Mouse (Mus musculus): ENCODE data around the gene Ube2r2. TPM values are rescaled to one million over a fixed set of nuclear protein-coding genes. Genes with fewer than 3 reads are reported as not detected.

Gene Ube2r2
- 76.1 and 86.1 TPM in 2 replicates for polyA plus RNA-seq (2015; fragmentation: Nextera tagmentation; extraction: Ambion mirVana)

- H3K36me3 ChIP-seq (ENCODE audit: insufficient read depth, low read length): peaks cover 14% of the 10 kb centered on the region
- peak within 1 kb of the TSS; percentile 100 for H3K27ac ChIP-seq (ENCODE audit: low read length)
- peak; percentile 86 for ATAC-seq (ENCODE audit: low FRiP score, low TSS enrichment)
- no peaks in the 10 kb centered on the region for H3K27me3 ChIP-seq (ENCODE audit: insufficient read depth, low read length)
- under 1% methylated on average over 48 of the region's 65 CpGs for WGBS
- H3K4me2 ChIP-seq (replicated peaks; ENCODE audit: low read depth, low read length): peak within 1 kb of the TSS; percentile 80
- H3K9ac ChIP-seq (replicated peaks; ENCODE audit: low read length): peak within 1 kb of the TSS; percentile 100
- 0 out of 2 replicates have a peak, but pooled peaks cover 3% of the 10 kb centered on the region for H3K9me3 ChIP-seq (ENCODE audit: low read length)
- peak within 1 kb of the TSS; percentile 98 for H3K4me3 ChIP-seq (ENCODE audit: low read length)
- peaks cover 21% of the 10 kb centered on the region for H3K4me1 ChIP-seq (ENCODE audit: insufficient read depth, low read length)
Measured at GRCm38 (mm10) chr4:41135711-41136453, at the start of gene Ube2r2. TSS of gene Ube2r2 (plus strand) at chr4:41135743.

GRCm38 (mm10) chr4:41086947-41087346 is 48.6 kb upstream of the Ube2r2 start:
- ATAC-seq (ENCODE audit: low FRiP score, low TSS enrichment): peak; percentile 52
- no peaks in the 10 kb centered on the region for H3K9me3 ChIP-seq (ENCODE audit: low read length)
- WGBS: 57% methylated on average over 9 of the region's 9 CpGs
- H3K27ac ChIP-seq (ENCODE audit: low read length): no peak overlapping the region
- peaks cover 13% of the 10 kb centered on the region; the same call in 1 of the 2 replicates for H3K4me1 ChIP-seq (ENCODE audit: insufficient read depth, low read length)
- H3K4me3 ChIP-seq (ENCODE audit: low read length): no peak overlapping the region
- H3K27me3 ChIP-seq (ENCODE audit: insufficient read depth, low read length): no peaks in the 10 kb centered on the region
- H3K36me3 ChIP-seq (ENCODE audit: insufficient read depth, low read length): no peaks in the 10 kb centered on the region
- H3K4me2 ChIP-seq (replicated peaks; ENCODE audit: low read depth, low read length): no peak overlapping the region
- no peak overlapping the region for H3K9ac ChIP-seq (replicated peaks; ENCODE audit: low read length)

GRCm38 (mm10) chr4:41087459-41088298 is 47.9 kb upstream of the Ube2r2 start:
- Histone ChIP-seq H3K4me1 (ENCODE audit: insufficient read depth, low read length) (peaks cover 13% of the 10 kb centered on the region; the same call in 1 of the 2 replicates), H3K4me3 (ENCODE audit: low read length) (no peak overlapping the region), H3K36me3 (ENCODE audit: insufficient read depth, low read length) (no peaks in the 10 kb centered on the region), H3K27me3 (ENCODE audit: insufficient read depth, low read length) (no peaks in the 10 kb centered on the region), H3K4me2 (replicated peaks; ENCODE audit: low read depth, low read length) (no peak overlapping the region), H3K9ac (replicated peaks; ENCODE audit: low read length) (no peak overlapping the region), H3K9me3 (ENCODE audit: low read length) (no peaks in the 10 kb centered on the region), H3K27ac (ENCODE audit: low read length) (peak overlapping the region; percentile 47)
- 0 out of 2 replicates have a peak, but pooled peaks have one; percentile 32 for ATAC-seq (ENCODE audit: low FRiP score, low TSS enrichment)
- 80% methylated on average over 16 of the region's 16 CpGs for WGBS

- no peaks in the 10 kb centered on the region for H3K36me3 ChIP-seq (ENCODE audit: insufficient read depth, low read length)
- WGBS: 81% methylated on average over 4 of the region's 4 CpGs
- no peaks in the 10 kb centered on the region for H3K27me3 ChIP-seq (ENCODE audit: insufficient read depth, low read length)
- H3K4me1 ChIP-seq (ENCODE audit: insufficient read depth, low read length): peaks cover 14% of the 10 kb centered on the region; the same call in 1 of the 2 replicates
- H3K9me3 ChIP-seq (ENCODE audit: low read length): no peaks in the 10 kb centered on the region
- no peak overlapping the region for H3K4me3 ChIP-seq (ENCODE audit: low read length)
- no peak overlapping the region for H3K4me2 ChIP-seq (replicated peaks; ENCODE audit: low read depth, low read length)
- H3K27ac ChIP-seq (ENCODE audit: low read length): no peak overlapping the region
- no peak overlapping the region for H3K9ac ChIP-seq (replicated peaks; ENCODE audit: low read length)
- ATAC-seq (ENCODE audit: low FRiP score, low TSS enrichment): no peak
Measured at GRCm38 (mm10) chr4:41089189-41089588, 46.4 kb upstream of the Ube2r2 start.

GRCm38 (mm10) chr4:41089705-41090104 is 45.8 kb upstream of the Ube2r2 start:
- whole genome bisulfite sequencing: 67% methylated on average over 2 of the region's 2 CpGs
- Histone ChIP-seq H3K4me2 (replicated peaks; ENCODE audit: low read depth, low read length) (no peak overlapping the region), H3K9ac (replicated peaks; ENCODE audit: low read length) (no peak overlapping the region), H3K4me3 (ENCODE audit: low read length) (no peak overlapping the region), H3K4me1 (ENCODE audit: insufficient read depth, low read length) (peaks cover 16% of the 10 kb centered on the region; the same call in 1 of the 2 replicates), H3K36me3 (ENCODE audit: insufficient read depth, low read length) (no peaks in the 10 kb centered on the region), H3K27me3 (ENCODE audit: insufficient read depth, low read length) (no peaks in the 10 kb centered on the region), H3K9me3 (ENCODE audit: low read length) (no peaks in the 10 kb centered on the region), H3K27ac (ENCODE audit: low read length) (no peak overlapping the region)
- ATAC-seq (ENCODE audit: low FRiP score, low TSS enrichment): no peak

DNA sequence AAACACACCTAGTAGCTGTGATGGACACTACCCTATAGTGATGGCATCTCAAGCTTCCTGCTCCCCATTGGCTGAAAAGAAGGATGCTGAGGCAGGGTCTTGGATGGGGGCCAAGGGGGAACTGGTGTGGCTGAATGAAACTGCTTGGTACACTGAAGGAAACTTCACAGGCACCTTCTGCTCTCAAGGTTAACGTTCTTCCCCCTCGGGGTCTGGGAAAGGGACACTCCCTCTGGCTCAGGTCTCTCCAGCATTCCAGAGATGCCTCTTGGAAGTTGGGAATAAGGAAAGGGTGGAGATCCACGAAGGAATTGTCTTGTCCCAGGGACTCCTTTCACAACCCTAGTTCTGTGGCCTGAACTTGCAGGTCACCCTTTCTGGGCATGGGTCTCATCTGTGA is 44.2 kb upstream of the Ube2r2 start:
- no peak for ATAC-seq (ENCODE audit: low FRiP score, low TSS enrichment)
- Histone ChIP-seq H3K4me1 (ENCODE audit: insufficient read depth, low read length) (peaks cover 19% of the 10 kb centered on the region; the same call in 1 of the 2 replicates), H3K36me3 (ENCODE audit: insufficient read depth, low read length) (no peaks in the 10 kb centered on the region), H3K9ac (replicated peaks; ENCODE audit: low read length) (no peak overlapping the region), H3K9me3 (ENCODE audit: low read length) (no peaks in the 10 kb centered on the region), H3K4me3 (ENCODE audit: low read length) (no peak overlapping the region), H3K27me3 (ENCODE audit: insufficient read depth, low read length) (no peaks in the 10 kb centered on the region), H3K27ac (ENCODE audit: low read length) (no peak overlapping the region), H3K4me2 (replicated peaks; ENCODE audit: low read depth, low read length) (no peak overlapping the region)
- 29% methylated on average over 3 of the region's 3 CpGs for WGBS

GRCm38 (mm10) chr4:41092958-41093357 is 42.6 kb upstream of the Ube2r2 start:
- peaks cover 5% of the 10 kb centered on the region for H3K27me3 ChIP-seq (ENCODE audit: insufficient read depth, low read length)
- no peak overlapping the region for H3K4me3 ChIP-seq (ENCODE audit: low read length)
- H3K27ac ChIP-seq (ENCODE audit: low read length): no peak overlapping the region
- H3K9ac ChIP-seq (replicated peaks; ENCODE audit: low read length): no peak overlapping the region
- H3K9me3 ChIP-seq (ENCODE audit: low read length): no peaks in the 10 kb centered on the region
- WGBS: 42% methylated on average over 1 of the region's 1 CpGs
- no peak for ATAC-seq (ENCODE audit: low FRiP score, low TSS enrichment)
- H3K4me1 ChIP-seq (ENCODE audit: insufficient read depth, low read length): peaks cover 27% of the 10 kb centered on the region
- H3K36me3 ChIP-seq (ENCODE audit: insufficient read depth, low read length): no peaks in the 10 kb centered on the region
- H3K4me2 ChIP-seq (replicated peaks; ENCODE audit: low read depth, low read length): no peak overlapping the region

- H3K27me3 ChIP-seq (ENCODE audit: insufficient read depth, low read length): peaks cover 5% of the 10 kb centered on the region
- no peaks in the 10 kb centered on the region for H3K9me3 ChIP-seq (ENCODE audit: low read length)
- H3K27ac ChIP-seq (ENCODE audit: low read length): no peak overlapping the region
- 66% methylated on average over 9 of the region's 9 CpGs for WGBS
- H3K4me1 ChIP-seq (ENCODE audit: insufficient read depth, low read length): peaks cover 34% of the 10 kb centered on the region
- no peak for ATAC-seq (ENCODE audit: low FRiP score, low TSS enrichment)
- H3K4me2 ChIP-seq (replicated peaks; ENCODE audit: low read depth, low read length): no peak overlapping the region
- no peak overlapping the region for H3K9ac ChIP-seq (replicated peaks; ENCODE audit: low read length)
- no peaks in the 10 kb centered on the region for H3K36me3 ChIP-seq (ENCODE audit: insufficient read depth, low read length)
- no peak overlapping the region for H3K4me3 ChIP-seq (ENCODE audit: low read length)
Measured at GRCm38 (mm10) chr4:41094361-41094760, 41.2 kb upstream of the Ube2r2 start.

GRCm38 (mm10) chr4:41096169-41096568 is 39.4 kb upstream of the Ube2r2 start:
- no peaks in the 10 kb centered on the region for H3K36me3 ChIP-seq (ENCODE audit: insufficient read depth, low read length)
- H3K4me3 ChIP-seq (ENCODE audit: low read length): peak overlapping the region; percentile 43
- peak; percentile 40 for ATAC-seq (ENCODE audit: low FRiP score, low TSS enrichment)
- 0 out of 2 replicates have a peak overlapping the region, but pooled peaks have one; percentile 8 for H3K9ac ChIP-seq (replicated peaks; ENCODE audit: low read length)
- 0 out of 2 replicates have a peak overlapping the region, but pooled peaks have one; percentile 12 for H3K27ac ChIP-seq (ENCODE audit: low read length)
- 25% methylated on average over 8 of the region's 8 CpGs for WGBS
- peaks cover 27% of the 10 kb centered on the region for H3K4me1 ChIP-seq (ENCODE audit: insufficient read depth, low read length)
- H3K4me2 ChIP-seq (replicated peaks; ENCODE audit: low read depth, low read length): peak overlapping the region; percentile 79
- peaks cover 5% of the 10 kb centered on the region for H3K27me3 ChIP-seq (ENCODE audit: insufficient read depth, low read length)
- no peaks in the 10 kb centered on the region for H3K9me3 ChIP-seq (ENCODE audit: low read length)

All from kidney, embryonic 16.5 days (tissue).